Mouse (Mus musculus) kidney, postnatal 4 days (tissue): ENCODE data around the gene Lamb1.

Experiments used
- DNase-seq, 2 experiments: peaks; one replicate each; pipeline ENCODE4 v3.0.0; 2021; ENCODE audit warnings: mixed read lengths in 2 of 2

Gene Lamb1

GRCm38 (mm10) chr12:31265005-31265721 lies at the start of gene Lamb1:
TSS of gene Lamb1 (plus strand) at chr12:31265234.
- peak; percentile 92 to 94 for DNase-seq

GRCm38 (mm10) chr12:31217232-31217631 lies 47.8 kb upstream of the Lamb1 start:
- no peak for DNase-seq

GRCm38 (mm10) chr12:31218774-31219173 lies 46.3 kb upstream of the Lamb1 start:
- DNase-seq: no peak

- DNase-seq: no peak
Observed at GRCm38 (mm10) chr12:31221522-31221921, 43.5 kb upstream of the Lamb1 start.

GRCm38 (mm10) chr12:31222282-31222681 lies 42.8 kb upstream of the Lamb1 start:
- no peak for DNase-seq

- peak in 1 of 2 experiments; percentile 49 for DNase-seq
Observed at GRCm38 (mm10) chr12:31222741-31223140, 42.3 kb upstream of the Lamb1 start.

- DNase-seq: no peak
Observed at GRCm38 (mm10) chr12:31225451-31225850, 39.6 kb upstream of the Lamb1 start.

GRCm38 (mm10) chr12:31227167-31227566 lies 37.9 kb upstream of the Lamb1 start:
- DNase-seq: no peak

GRCm38 (mm10) chr12:31228878-31229277 lies 36.2 kb upstream of the Lamb1 start:
- peak; percentile 34 to 47 for DNase-seq

- DNase-seq: no peak
Observed at GRCm38 (mm10) chr12:31232635-31233034, 32.4 kb upstream of the Lamb1 start.

GRCm38 (mm10) chr12:31235018-31235417 lies 30.0 kb upstream of the Lamb1 start:
- DNase-seq: no peak

GRCm38 (mm10) chr12:31236861-31237595 lies 28.0 kb upstream of the Lamb1 start:
- DNase-seq: no peak

GRCm38 (mm10) chr12:31239031-31239583 lies 25.9 kb upstream of the Lamb1 start:
- no peak for DNase-seq

GRCm38 (mm10) chr12:31239798-31240197 lies 25.2 kb upstream of the Lamb1 start:
- DNase-seq: no peak

GRCm38 (mm10) chr12:31240470-31240869 lies 24.6 kb upstream of the Lamb1 start, which contains the start of gene Gm6993:
TSS of gene Gm6993 (plus strand) at chr12:31240770.
- DNase-seq: no peak

- DNase-seq: no peak
Observed at GRCm38 (mm10) chr12:31241595-31242342, 23.3 kb upstream of the Lamb1 start.

- DNase-seq: no peak
Observed at GRCm38 (mm10) chr12:31244001-31244400, 21.0 kb upstream of the Lamb1 start.

GRCm38 (mm10) chr12:31244691-31245090 lies 20.3 kb upstream of the Lamb1 start:
- DNase-seq: no peak

- no peak for DNase-seq
Observed at GRCm38 (mm10) chr12:31246153-31246552, 18.9 kb upstream of the Lamb1 start.

- DNase-seq: no peak
Observed at GRCm38 (mm10) chr12:31246615-31247014, 18.4 kb upstream of the Lamb1 start.

GRCm38 (mm10) chr12:31248165-31248564 lies 16.9 kb upstream of the Lamb1 start:
- peak; percentile 79 to 82 for DNase-seq

GRCm38 (mm10) chr12:31248681-31249080 lies 16.4 kb upstream of the Lamb1 start:
- no peak for DNase-seq

- DNase-seq: no peak
Observed at GRCm38 (mm10) chr12:31252259-31252658, 12.8 kb upstream of the Lamb1 start.
